Mouse (Mus musculus): ENCODE measurements at regions not wholly inside any gene's neighbourhood (a gene's known extent, or its start where the extent isn't known, plus 50 kb on each side); places are given as distances from the start of the nearest gene placed in this dataset.

GRCm38 (mm10) chr1:136761467-136761866 is 136.8 kb downstream of the Zfp281 start:
- H3K27me3 ChIP-seq (ENCODE audit: control insufficient read depth in 1 of 2, insufficient read depth in 2 of 2, low read length in 2 of 2), result no peaks in the 10 kb centered on the region
- no peaks in the 10 kb centered on the region for H3K4me1 ChIP-seq (ENCODE audit: control insufficient read depth in 1 of 2, insufficient read depth in 2 of 2, low read length in 2 of 2)
- no peak overlapping the region for H3K27ac ChIP-seq (ENCODE audit: control insufficient read depth, low read depth, low read length)
- H3K9me3 ChIP-seq (replicated peaks; ENCODE audit: insufficient read depth, low read length), result no peaks in the 10 kb centered on the region
- no peaks in the 10 kb centered on the region for H3K79me2 ChIP-seq (ENCODE audit: control insufficient read depth, insufficient read depth, low read length, poor library complexity)
- H3K36me3 ChIP-seq (ENCODE audit: control insufficient read depth in 1 of 2, insufficient read depth in 2 of 2, low read length in 2 of 2), result no peaks in the 10 kb centered on the region
- no peak for TF ChIP-seq TAL1 (IDR thresholded peaks at IDR 0.05; ENCODE audit: low read length)
- TF ChIP-seq POLR2AphosphoS2 (IDR thresholded peaks at IDR 0.05; ENCODE audit: low read length), result no peak
- no peak overlapping the region for H3K4me3 ChIP-seq (ENCODE audit: control insufficient read depth in 1 of 2, insufficient read depth in 1 of 2, low read depth in 2 of 2, low read length in 2 of 2)
- H3K9ac ChIP-seq (ENCODE audit: control insufficient read depth, low read depth, low read length, poor library complexity, severe bottlenecking), result no peak overlapping the region
- no peak for DNase-seq (ENCODE audit: low read depth, low spot score)

- Histone ChIP-seq H3K9me3 (replicated peaks; ENCODE audit: insufficient read depth, low read length) (no peaks in the 10 kb centered on the region), H3K9ac (ENCODE audit: control insufficient read depth, low read depth, low read length, poor library complexity, severe bottlenecking) (no peak overlapping the region), H3K27ac (ENCODE audit: control insufficient read depth, low read depth, low read length) (no peak overlapping the region), H3K27me3 (ENCODE audit: control insufficient read depth in 1 of 2, insufficient read depth in 2 of 2, low read length in 2 of 2) (no peaks in the 10 kb centered on the region; a peak in 1 of 4 replicates), H3K36me3 (ENCODE audit: control insufficient read depth in 1 of 2, insufficient read depth in 2 of 2, low read length in 2 of 2) (no peaks in the 10 kb centered on the region), H3K79me2 (ENCODE audit: control insufficient read depth, insufficient read depth, low read length, poor library complexity) (no peaks in the 10 kb centered on the region), H3K4me3 (ENCODE audit: control insufficient read depth in 1 of 2, insufficient read depth in 1 of 2, low read depth in 2 of 2, low read length in 2 of 2) (no peak overlapping the region), H3K4me1 (ENCODE audit: control insufficient read depth in 1 of 2, insufficient read depth in 2 of 2, low read length in 2 of 2) (no peaks in the 10 kb centered on the region)
- DNase-seq (ENCODE audit: low read depth, low spot score), result no peak
- no peak for TF ChIP-seq MXI1 (IDR thresholded peaks at IDR 0.05; ENCODE audit: low read depth, low read length)
- no peak for TF ChIP-seq UBTF (IDR thresholded peaks at IDR 0.05; ENCODE audit: borderline replicate concordance, insufficient read depth, low read depth, low read length)
- TF ChIP-seq POLR2A (IDR thresholded peaks at IDR 0.05; ENCODE audit: control insufficient read depth in 1 of 2, insufficient read depth in 1 of 2, low read depth in 1 of 2, low read length in 2 of 2, poor library complexity in 1 of 2), result no peak
- no peak for TF ChIP-seq TBP (IDR thresholded peaks at IDR 0.05; ENCODE audit: low read depth, low read length)
- no peak for TF ChIP-seq HCFC1 (IDR thresholded peaks at IDR 0.05; ENCODE audit: low read depth, low read length)
- no peak for TF ChIP-seq MYC (IDR thresholded peaks at IDR 0.05; ENCODE audit: low read depth, low read length)
- TF ChIP-seq RCOR1 (IDR thresholded peaks at IDR 0.05; ENCODE audit: low read depth, low read length), result no peak
- TF ChIP-seq POLR2AphosphoS5 (IDR thresholded peaks at IDR 0.05; ENCODE audit: borderline replicate concordance, low read depth, low read length), result no peak
- TF ChIP-seq SIN3A (IDR thresholded peaks at IDR 0.05; ENCODE audit: low read length), result no peak
- no peak for TF ChIP-seq NELFE (IDR thresholded peaks at IDR 0.05; ENCODE audit: low read depth, low read length)
- TF ChIP-seq EP300 (IDR thresholded peaks at IDR 0.05; ENCODE audit: low read depth in 1 of 2, low read length in 2 of 2), result no peak
- no peak for TF ChIP-seq JUND (IDR thresholded peaks at IDR 0.05; ENCODE audit: low read depth, low read length)
- no peak for TF ChIP-seq SMC3 (IDR thresholded peaks at IDR 0.05; ENCODE audit: low read depth, low read length)
- no peak for TF ChIP-seq GATA1 (IDR thresholded peaks at IDR 0.05; ENCODE audit: low read depth, low read length)
Observed at GRCm38 (mm10) chr1:136768969-136769401, 144.3 kb downstream of the Zfp281 start.

DNA sequence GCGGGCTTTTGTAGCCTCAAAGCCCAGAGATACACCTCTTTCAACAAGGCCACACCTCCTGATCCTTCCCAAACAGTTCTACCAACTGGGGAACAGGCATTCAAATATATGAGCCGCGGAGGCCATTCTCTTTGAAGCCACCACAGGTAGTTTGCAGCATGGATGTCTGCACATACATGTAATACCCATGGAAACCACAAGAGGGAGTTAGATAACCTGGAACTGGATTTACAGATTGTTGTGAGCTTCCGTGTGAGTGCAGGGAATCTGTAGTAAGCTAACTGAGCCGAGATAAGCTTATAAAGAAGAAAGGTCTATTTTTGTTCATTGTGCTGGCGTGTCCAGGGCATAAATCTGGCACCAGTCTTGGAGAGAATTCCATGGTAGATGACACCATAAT is 149.0 kb downstream of the Zfp281 start:
- no peak overlapping the region for H3K4me3 ChIP-seq (ENCODE audit: control insufficient read depth in 1 of 2, insufficient read depth in 1 of 2, low read depth in 2 of 2, low read length in 2 of 2)
- H3K27ac ChIP-seq (ENCODE audit: control insufficient read depth, low read depth, low read length), result no peak overlapping the region
- no peaks in the 10 kb centered on the region for H3K79me2 ChIP-seq (ENCODE audit: control insufficient read depth, insufficient read depth, low read length, poor library complexity)
- H3K4me1 ChIP-seq (ENCODE audit: control insufficient read depth in 1 of 2, insufficient read depth in 2 of 2, low read length in 2 of 2), result no peaks in the 10 kb centered on the region
- peak; percentile 26 for DNase-seq (ENCODE audit: low read depth, low spot score)
- no peaks in the 10 kb centered on the region for H3K36me3 ChIP-seq (ENCODE audit: control insufficient read depth in 1 of 2, insufficient read depth in 2 of 2, low read length in 2 of 2)
- no peaks in the 10 kb centered on the region for H3K9me3 ChIP-seq (replicated peaks; ENCODE audit: insufficient read depth, low read length)
- H3K27me3 ChIP-seq (ENCODE audit: control insufficient read depth in 1 of 2, insufficient read depth in 2 of 2, low read length in 2 of 2), result no peaks in the 10 kb centered on the region; a peak in 1 of 4 replicates
- H3K9ac ChIP-seq (ENCODE audit: control insufficient read depth, low read depth, low read length, poor library complexity, severe bottlenecking), result no peak overlapping the region
- no peak for TF ChIP-seq USF1 (IDR thresholded peaks at IDR 0.05; ENCODE audit: low read depth, low read length)
- no peak for TF ChIP-seq UBTF (IDR thresholded peaks at IDR 0.05; ENCODE audit: borderline replicate concordance, insufficient read depth, low read depth, low read length)
- TF ChIP-seq BHLHE40 (IDR thresholded peaks at IDR 0.05; ENCODE audit: borderline replicate concordance, low read depth, low read length), result no peak
- TF ChIP-seq MAFK (IDR thresholded peaks at IDR 0.05; ENCODE audit: borderline replicate concordance, low read depth, low read length), result no peak
- TF ChIP-seq RCOR1 (IDR thresholded peaks at IDR 0.05; ENCODE audit: low read depth, low read length), result no peak
- peak; percentile 54 for TF ChIP-seq SMC3 (IDR thresholded peaks at IDR 0.05; ENCODE audit: low read depth, low read length)
- no peak for TF ChIP-seq E2F4 (IDR thresholded peaks at IDR 0.05; ENCODE audit: borderline replicate concordance, low read depth, low read length)
- TF ChIP-seq MEF2A (IDR thresholded peaks at IDR 0.05; ENCODE audit: extremely low read depth, insufficient replicate concordance, low read depth, low read length, poor library complexity, severe bottlenecking), result no peak
- TF ChIP-seq MXI1 (IDR thresholded peaks at IDR 0.05; ENCODE audit: low read depth, low read length), result no peak
- peak; percentile 54 for TF ChIP-seq RAD21 (IDR thresholded peaks at IDR 0.05; ENCODE audit: low read depth, low read length)
- TF ChIP-seq CTCF (IDR thresholded peaks at IDR 0.05 in 2 of 3, conservative IDR thresholded peaks at IDR 0.05 in 1 of 3; ENCODE audit: control insufficient read depth in 1 of 3, insufficient read depth in 1 of 3, low read depth in 2 of 3, low read length in 3 of 3, poor library complexity in 1 of 3, severe bottlenecking in 1 of 3), result peak in 2 of 3 experiments; percentile 52 to 61; a peak in 4 of 6 replicates
- no peak for TF ChIP-seq KAT2A (conservative IDR thresholded peaks at IDR 0.05; ENCODE audit: low read depth, low read length)
- TF ChIP-seq ZNF384 (IDR thresholded peaks at IDR 0.05; ENCODE audit: low read depth, low read length), result no peak
- 0 out of 2 replicates have a peak, but pooled peaks have one; percentile 18 for TF ChIP-seq ZC3H11A (IDR thresholded peaks at IDR 0.05; ENCODE audit: low read depth, low read length)
